Mouse (Mus musculus) gastrocnemius, postnatal 25 days (tissue): ENCODE results near the gene Fam13a. TPM values are rescaled to one million over a fixed set of nuclear protein-coding genes. Genes with fewer than 3 reads are reported as not detected.

Experiments used
- DNase-seq: peaks from one replicate; pipeline ENCODE4 v3.0.0; 2022
- long read RNA-seq, 2 experiments: library from polyadenylated mRNA; stranded (forward); transcript quantifications; one replicate each; pipeline ENCODE4 v2.0.0; 2021
- total RNA-seq, 2 experiments: library from RNA; stranded (reverse); gene quantifications; 1 replicate in 1 of 2; 2 replicates in 1 of 2; pipeline ENCODE4 v1.2.3; 2021

Fam13a gene
- 10 to 100 TPM in 1 of 2 experiments, 1 to 10 TPM in 1; 8.6 to 18.1 TPM for total RNA-seq
- long read RNA-seq, experiment 1: 0 reads
- long read RNA-seq, experiment 2, full-length matches to known transcripts: 1 of 2 reads
- long read RNA-seq, experiment 2, partial matches to known transcripts: 1 of 2 reads
- long read RNA-seq, experiment 2, other reads (novel, unspliced or antisense): 0 of 2 reads

DNA sequence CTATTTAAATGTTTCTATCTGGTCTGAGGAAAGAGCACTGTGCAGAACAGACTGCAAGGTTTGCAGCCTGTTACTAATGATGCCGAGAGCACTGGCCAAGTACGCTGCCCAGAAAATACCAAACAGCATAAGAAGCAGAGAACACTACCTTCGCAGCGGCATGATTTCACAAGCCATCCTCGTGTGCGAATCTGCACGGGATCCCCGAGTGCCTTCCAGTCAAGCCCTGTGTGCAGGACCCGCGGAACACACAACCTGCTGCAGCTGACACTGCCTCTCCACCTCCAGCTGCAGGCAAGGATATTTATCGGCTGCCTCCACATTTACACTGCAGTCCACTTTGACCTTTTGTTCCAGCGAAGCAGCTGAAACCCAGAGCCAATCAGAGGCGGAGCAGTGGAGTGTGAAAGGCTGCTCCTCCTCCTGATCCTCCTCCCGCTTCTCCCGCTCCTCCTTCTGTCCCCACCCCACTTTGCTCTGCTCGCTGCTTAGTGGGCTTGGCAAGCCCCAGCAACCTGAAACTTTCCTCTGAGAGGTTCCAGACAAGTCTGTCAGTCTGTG lies at the start of gene Fam13a:
Gene Fam13a, minus strand, starts transcription at position 386 of the 561 bp plus-strand sequence.
- DNase-seq: peak; percentile 92

DNA sequence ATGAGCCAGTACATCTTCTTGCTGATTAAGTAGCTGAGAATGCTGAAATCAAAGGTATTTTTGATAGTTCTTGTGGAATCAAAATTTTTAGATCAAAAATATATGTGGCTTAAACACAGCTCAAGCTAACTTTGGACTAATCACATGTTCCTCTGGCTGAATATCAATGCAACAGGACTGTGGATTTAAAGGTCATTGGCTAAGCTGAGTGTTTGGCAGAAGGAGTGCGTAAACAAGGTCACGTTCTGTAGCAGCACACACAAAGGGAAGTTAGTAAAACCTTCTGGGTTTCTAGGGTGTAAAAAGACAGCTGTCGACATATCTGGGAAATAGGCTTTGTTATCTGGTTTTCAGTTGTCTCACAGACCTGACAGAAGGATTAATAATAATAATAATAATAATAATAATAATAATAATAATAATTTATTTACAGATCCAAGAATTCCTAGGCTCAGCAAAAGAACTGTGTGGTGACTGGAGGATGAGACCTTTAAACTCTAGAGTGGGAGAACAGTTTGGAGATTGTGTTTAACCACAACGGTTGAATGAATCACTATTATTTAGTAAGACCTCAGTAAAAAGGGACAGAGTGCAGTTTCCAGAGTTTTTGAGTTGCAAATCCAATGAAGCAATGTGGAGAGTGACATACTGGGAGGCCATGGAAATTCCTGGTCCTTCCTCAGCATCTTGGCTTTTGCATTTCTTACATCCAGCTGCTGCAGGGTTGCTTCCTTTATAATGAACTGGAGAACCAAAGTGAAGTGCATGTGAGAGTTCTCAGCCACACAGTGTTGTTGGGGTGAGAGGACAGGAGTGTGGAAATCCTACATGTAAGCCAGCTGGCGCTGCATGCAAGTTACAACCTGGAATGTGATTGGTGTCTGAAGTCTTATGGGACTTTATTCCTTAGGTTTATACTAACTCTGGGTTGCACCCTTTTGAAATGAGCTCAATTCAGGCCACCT lies 48.0 kb upstream of the Fam13a start:
- DNase-seq: no peak

DNA sequence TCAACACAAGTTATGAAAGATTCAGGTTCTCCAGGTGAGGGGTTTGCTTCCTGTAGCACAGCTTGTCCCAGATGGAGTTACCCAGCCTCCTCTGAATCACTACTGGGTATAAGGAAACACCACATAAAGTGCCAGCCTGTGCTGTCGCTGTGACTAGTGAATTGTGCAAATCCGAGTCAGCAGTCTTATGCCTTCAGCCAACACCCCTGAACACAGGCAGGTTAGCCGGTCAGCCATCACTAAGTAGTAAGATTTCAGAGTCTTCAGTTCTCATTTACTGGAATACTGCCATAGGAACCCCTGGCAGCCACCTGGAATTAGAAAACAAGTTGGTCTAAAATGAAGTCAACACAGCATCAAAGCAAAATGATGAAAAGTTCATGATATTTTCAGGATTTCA lies 47.3 kb upstream of the Fam13a start:
- DNase-seq: no peak

DNA sequence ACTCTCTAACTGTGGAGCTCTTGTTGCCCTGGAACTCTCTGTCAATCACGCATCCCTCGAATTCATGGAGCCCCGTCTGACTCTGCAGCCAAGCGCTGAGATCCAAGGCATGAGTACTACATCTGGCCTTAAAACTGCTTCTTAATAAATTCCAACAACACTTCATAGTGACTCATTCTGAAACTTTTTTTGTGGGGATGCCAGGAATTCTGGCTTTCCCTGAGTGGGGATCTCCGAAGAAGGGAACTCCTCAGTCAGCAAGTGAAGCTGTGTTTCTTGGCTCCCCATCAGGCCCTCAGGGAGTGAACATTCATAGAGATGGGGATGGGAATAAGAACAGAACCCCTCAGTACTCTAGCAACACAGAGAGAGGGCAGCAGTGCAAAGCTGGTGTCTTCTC lies 43.8 kb upstream of the Fam13a start:
- peak; percentile 32 for DNase-seq

DNA sequence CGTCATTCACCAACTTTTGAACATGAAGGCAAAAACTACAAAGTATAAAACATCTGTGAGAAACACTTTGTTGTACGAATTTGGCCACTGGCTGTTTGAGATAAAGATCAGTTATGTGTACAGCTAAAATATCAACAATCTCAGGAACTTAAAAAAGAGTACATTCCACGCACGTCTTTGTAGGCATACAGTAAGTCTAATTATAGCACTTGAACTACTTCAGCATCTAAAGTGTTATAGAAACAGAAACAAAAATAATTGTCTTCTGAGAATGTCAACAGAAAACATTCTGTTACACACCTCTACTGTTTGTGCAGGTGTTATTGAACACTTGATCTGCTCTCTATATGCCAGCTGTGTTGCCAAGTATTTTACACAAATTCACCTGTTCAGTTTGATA lies 40.1 kb upstream of the Fam13a start:
- DNase-seq: no peak

DNA sequence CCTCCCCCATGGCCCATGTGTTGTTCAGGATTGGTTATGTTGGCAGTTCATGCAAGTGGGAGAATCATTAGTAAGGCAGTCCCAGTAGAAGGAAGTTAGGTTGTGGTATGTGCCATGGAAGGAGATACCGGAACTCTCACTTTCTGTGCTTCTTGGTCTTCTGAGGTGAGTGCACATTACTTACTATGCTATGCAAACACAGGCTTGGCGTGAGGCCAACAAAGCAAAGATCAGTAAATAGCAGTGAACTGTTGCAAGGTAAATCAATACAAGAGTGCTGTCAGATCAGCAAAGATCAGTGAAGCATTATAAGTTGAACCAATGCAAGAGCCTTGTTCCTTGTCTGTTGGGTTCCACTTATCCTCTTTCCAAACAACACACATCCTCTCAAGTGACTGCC lies 28.9 kb upstream of the Fam13a start:
- DNase-seq: no peak

DNA sequence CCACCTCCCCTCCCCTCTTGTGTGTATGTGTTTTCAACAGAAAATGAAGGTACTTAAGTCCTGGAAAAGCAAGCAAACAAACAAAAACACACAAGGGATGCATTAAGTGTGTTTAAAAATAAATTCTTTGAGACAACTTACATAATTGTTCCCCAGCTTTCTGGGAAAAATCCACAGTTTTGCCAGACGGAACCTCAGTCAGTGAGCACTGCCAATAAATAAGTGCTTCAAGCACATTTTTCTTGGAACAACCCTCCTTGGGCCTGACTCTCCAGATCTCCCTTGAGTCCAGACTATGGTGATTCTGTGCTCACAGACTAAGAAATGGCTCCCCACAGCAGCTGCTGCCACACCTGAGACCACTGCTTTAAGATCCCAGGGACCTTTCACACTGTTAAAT lies 15.4 kb upstream of the Fam13a start:
- peak; percentile 37 for DNase-seq

DNA sequence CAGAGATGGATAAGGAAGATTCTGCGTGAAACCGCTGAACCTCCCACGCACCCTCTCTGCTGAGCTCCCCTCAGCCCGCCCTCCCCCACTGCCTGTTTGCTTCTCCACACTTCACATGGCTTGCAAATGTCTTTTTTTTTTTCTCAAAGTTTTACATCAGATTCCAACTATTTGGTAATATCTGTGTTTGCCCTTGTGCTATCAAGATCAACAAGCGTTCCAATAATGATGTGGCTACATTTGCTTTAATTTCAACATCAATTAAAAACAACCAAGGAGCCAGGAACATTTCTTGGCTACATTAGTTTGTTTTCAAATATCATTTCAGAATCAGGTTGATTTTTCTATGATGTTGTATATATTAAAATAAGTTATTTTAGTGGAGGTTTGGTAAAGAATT lies 8.4 kb upstream of the Fam13a start:
- no peak for DNase-seq

DNA sequence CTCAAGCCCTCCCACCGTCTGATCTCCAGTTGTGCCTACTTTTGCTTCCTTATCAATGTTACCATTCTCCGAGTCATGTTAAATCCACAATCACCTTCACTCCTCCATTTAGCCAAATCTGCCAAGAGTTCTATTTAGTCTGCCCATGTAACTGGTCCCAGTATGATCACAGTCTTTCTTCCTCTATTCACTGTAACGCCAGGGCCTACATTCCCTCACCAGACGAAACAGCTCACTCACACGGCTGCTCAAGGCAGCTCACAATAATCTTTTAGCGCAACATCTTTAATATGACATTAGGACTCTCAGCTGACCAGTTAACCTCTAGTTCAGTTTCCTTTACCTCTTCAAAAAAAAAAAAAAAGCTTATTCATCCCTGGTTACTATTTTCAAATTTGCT lies 7.2 kb upstream of the Fam13a start:
- no peak for DNase-seq

DNA sequence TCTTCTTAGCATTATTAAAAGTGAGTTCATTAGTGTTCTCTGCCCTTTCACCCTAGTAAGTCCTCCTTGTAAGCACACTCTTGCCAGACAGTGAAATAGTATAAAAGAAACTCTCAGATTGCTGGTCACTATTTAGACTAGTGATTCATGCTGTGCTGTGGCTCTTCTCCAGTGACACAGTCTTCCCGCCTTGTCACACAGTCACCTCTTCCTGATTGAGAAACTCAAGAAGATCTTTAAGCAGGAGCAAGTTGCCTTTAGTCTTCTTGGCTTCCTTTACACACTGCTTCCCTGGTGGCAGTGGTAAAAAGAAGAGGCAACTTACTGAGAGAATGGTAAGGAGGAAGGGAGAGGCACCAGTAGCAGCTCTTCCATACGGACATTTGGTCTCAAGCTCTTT lies 6.3 kb upstream of the Fam13a start:
- no peak for DNase-seq

DNA sequence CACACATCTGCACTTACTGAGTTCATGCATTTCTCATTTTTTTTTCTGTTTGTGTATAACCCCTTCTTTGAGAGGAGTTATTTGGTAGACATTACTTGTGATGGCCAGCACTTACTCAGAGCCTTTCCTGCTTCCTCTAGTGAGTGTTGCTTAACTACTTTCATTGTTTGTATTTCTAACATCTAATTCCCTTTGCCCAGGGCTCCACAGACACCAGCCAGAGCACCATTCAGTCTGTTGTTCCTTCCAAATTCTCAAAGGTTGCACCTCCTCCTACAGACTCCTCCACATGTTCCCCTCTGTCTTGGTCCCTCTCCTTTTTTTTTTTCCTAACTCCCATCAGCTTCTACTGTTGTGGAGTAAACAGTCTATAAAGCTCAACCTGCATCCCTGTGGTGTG lies 5.7 kb upstream of the Fam13a start:
- DNase-seq: no peak

DNA sequence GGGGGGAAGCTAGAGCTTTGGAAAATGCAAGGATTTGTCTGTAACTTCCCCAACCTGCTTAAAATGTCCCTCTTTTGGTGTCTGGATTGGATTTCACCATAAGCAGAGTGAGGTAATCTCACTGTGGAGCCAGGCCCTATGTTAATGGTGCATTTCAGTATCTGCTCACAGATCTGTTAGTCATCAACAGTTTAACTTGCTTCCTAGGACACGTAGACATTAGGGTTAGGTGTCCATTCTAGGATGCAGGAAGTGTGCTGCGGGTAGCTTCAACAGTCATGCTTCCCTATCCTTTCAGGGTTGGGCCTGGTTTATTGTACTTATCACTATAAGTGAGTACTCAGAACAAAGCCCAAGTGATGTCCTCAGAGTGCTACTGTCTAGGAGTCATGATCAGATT lies 4.5 kb upstream of the Fam13a start:
- DNase-seq: no peak

DNA sequence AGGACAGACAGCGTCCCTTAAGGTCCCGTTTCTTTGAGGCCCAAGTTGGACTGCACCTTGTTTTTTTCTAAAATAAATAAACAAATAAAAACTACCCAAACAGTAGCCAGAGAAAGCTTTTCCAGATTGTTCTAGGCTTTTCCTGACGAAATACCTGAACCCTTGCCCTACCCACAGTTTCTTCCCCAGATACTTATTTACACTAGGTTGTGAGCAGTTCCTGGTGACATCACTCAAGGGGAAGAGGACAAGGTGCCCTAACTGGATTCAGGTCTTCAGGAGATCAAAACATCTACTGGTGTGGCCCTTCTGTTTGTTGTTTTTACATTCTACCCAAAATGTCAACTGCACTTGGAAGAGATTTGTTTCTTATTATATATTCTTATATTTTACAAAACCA lies 457 bp upstream of the Fam13a start:
- DNase-seq: no peak

DNA sequence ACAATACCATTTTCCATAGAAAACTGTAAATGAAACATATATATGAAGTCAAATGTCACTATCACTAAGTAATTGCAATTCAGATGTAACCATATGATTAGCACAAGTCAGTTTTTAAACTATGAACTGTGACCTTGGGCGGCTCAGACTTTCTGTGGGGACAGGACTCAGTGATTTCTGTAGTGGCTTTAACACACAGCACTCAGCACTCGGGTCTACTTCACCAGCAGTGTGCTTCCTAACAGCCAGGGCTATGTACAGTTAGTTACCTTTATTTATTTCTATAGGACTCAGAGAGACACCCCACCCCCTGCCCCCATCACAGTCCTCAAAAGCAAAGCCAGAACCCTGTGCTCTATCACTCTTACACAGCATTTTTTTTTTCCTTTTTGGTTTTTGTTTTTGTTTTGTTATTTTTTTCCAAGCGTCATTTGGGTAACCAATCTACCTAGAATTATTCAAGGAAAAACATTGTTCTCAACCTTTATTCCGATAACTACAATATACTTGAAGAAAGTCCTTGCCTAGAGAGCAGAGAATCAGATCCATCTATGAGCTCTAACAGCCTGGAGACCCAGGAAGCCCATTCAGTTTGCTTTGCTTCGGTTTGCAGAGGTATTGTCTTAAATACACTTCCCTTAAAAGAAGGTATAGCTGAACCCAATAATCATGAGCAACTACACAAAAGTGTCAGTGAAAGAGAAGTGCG lies 740 bp downstream of the Fam13a start:
- DNase-seq: no peak

DNA sequence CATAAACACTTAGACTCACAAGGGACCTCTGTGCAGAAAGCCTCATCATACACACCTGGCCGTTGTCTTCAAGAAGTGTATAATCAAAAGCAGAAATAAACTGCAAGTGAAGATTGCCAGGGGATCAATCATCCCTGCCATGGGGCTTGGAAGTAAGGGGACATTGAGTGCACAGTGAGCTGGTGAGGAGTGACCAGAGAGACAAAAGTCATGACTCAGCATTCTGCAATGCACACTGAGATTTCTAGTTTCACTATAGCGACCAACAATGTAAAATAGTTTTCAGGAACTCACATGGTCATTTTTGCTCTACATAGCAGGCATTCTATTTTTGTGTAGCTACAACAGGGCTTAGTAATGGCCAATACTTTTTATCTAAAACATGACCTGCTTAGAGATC lies 1.7 kb downstream of the Fam13a start:
- DNase-seq: no peak

DNA sequence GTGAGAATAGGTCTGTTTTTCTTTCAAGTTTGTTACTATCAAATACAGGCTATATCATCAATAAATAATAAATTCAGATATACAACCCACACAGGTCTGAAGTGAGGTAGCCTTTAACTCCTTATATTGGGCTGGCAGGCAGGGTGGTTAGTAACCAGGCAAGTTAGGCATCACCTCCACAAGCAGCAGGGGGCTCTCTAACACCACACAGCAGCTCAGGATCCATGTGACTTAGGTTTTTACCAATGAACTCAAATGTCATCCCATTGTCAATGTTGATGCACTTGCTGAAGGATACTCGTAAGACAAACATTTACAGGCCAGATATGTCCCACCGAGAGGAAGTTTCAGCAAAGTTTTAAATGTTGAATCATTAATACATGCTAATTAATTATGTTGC lies 4.0 kb downstream of the Fam13a start:
- no peak for DNase-seq

DNA sequence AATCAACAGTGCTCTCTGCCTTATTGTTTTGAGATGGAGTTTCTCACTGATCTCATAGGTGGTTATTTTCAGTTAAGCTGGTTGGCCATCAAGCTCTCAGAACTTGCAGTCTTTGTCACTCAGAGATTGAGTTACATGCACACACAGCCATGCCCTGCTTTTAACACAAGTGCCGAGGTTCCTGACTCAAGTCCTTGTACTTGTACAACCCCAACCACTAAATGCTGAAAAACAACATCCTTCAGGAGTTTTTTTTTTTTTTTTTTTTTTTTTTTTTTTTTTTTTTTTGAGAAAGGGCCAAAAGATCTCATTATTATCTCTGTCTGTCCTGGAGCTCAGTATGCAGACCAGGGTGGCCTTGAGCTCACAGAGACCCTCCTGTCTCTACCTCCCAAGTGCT lies 4.5 kb downstream of the Fam13a start:
- DNase-seq: no peak

DNA sequence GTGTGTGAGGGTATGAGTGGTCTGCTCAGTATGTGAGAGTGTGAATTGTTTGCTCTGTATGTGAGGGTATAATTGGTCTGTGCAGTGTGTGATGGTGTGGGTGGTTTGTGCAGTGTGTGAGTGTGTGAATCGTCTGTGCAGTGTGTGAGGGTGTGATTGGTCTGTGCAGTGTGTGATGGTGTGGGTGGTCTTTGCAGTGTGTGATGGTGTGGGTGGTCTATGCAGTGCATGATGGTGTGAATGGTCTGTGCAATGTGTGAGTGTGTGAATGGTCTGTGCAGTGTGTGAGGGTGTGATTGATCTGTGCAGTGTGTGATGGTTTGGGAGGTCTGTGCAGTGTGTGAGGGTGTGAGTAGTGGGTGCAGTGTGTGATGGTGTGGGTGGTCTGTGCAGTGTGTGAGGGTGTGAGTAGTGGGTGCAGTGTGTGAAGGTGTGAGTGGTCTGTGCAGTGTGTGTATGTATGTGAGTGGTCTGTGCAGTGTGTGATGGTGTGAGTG lies 8.0 kb downstream of the Fam13a start:
- no peak for DNase-seq

DNA sequence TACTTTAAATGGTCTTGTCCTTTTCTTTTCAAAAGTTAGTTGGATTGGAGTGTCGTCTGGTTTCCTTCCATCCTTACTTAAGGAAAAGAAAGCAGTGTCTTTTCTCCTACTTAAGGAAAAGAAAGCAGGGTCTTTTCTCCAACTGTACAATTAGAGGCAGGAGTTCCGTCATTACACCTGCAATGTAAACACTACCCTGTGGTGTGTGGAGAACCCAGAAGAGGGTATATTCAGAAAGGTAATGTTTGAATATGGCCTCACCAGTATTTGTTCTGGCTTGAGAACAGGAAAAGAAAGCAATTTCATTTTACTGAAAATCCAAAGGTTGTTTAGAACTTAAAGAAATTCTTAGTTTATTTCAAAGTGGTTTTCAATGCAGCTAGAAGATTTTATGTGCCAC lies 9.6 kb downstream of the Fam13a start:
- no peak for DNase-seq

DNA sequence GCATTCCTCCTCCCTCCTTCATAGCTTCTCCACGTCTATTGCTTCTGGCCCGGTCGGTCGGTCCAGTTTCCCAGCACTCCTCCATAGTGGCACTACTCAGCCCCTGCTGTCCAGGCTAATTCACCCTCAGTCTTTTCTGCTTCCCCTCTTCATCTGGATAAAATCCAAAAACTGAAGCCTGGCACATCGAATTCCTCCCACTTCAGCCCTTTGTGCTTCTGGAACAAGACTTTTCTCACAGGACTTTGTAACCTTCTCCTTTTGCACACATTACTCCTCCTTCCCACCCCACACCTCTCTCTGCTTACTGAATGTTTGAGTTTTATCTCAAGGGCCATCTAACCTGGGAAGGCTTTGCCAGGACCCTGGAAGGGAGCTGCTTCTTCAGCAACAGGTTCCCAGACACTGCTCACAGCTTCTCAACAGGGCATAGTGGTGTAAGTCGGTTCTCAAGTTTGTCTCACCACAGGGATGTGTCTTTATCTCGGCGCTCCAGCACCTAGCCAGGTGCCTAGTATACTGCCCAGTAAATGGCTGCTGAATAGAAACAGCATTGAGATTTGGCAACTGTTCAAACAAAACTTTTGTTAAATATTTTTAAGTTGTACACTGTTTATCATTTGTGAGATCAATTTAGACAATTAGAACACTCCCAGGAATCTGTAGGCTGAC lies 10.1 kb downstream of the Fam13a start:
- no peak for DNase-seq

DNA sequence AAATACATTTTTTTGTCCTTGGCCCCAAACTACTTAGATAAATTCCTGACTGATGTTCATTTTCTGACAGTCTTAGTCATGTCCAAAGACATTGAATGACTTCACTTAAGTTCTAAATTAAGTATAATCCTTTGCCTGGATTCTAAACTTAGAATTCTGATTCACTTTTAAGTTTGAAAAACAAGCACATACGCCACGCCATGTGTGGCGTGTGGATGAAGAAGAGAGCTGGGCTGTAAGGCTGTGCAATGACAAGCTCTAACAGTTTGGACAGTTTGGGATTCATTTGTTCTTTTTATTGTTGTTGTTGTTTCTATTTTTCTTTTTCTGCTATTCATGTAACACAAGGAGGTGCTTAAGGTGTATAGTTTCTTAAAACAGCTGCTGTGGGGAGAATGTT lies 13.6 kb downstream of the Fam13a start:
- no peak for DNase-seq

DNA sequence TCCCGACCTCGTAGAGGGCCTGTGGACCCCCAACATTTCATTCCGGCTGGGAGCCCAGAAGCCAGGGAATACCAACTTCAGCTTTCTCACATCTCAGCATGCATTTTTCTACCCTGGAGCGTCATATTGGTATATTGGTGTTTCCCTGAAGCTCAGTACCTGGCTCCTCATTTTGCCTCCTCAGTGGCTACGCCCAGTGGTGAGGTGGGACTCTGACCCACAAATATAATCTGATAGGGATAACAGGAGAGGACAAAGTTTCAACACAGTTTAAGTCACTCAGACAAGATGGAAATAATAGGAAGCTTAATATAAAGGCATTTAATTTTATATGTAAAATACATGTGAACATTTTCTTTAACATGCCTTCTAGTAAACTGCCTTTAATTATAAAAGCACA lies 19.7 kb downstream of the Fam13a start:
- no peak for DNase-seq
